Mouse (Mus musculus) WW6 (cell line): Measurements from ENCODE around the gene Metap1d.
A peak's percentile ranks its signal among the peaks of the same experiment; 100 is the strongest.

Source experiments
- DNase-seq: peaks from one replicate; pipeline ENCODE4 v3.0.0-alpha.2; 2013; ENCODE audit warnings: low read depth, low spot score

The Metap1d gene

DNA sequence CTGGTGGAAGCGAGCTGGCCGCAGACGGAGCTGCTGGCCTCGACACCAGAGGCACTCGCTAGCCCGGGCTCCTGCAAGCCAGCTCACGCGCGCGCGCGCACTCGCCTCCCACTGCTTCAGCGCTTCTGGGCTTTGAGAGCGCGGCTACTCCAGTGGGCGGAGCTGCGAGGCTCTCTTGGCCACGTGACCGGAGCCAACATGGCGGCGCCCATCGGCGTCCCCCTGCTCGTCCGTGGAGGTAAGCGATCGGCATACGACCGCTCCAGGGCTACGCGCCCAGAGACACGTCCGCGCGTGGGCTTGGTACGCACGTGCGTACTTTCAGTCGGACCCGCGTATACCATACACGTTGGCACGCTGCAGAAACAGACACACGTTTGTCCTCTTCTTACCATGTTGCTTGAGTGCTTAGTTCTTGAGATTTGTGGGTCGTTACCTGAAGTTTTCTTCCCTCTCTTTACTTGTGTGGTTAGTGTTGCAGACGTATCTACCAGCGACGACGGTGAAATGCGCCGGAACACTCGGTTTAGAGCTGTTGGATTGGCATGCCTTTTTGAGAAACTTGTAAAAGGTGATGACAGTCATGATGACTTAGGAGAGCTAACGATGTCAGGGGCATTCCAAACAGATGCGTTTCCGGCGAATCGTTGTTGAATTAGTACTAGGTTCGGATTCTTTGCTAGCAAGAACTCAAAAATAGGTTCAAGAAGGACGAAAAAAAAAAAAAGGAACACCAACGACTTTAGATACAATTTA is at the start of gene Metap1d:
Gene Metap1d, plus strand, starts transcription at position 116 of the 756 bp plus-strand sequence.
- DNase-seq, result peak; percentile 77

DNA sequence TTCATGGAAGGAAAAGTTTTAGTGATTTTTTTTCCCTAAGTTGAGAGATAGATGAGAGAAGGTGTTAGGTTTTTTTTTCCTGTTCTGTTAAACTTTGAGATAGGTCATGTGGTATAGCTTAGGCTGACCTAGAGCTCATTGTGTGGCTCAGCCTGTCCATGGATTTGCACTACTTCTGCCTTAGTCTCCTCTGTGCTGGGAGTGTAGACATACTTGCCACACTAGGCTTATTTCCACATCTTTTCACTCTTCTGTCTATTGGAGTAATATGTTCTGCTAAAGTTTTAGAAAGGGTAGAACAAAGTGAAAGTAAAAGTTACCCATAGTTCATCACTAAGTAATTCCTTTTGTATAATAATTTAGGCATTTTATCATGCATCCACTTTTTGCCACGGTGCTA is 47.5 kb upstream of the Metap1d start:
- DNase-seq, result no peak

DNA sequence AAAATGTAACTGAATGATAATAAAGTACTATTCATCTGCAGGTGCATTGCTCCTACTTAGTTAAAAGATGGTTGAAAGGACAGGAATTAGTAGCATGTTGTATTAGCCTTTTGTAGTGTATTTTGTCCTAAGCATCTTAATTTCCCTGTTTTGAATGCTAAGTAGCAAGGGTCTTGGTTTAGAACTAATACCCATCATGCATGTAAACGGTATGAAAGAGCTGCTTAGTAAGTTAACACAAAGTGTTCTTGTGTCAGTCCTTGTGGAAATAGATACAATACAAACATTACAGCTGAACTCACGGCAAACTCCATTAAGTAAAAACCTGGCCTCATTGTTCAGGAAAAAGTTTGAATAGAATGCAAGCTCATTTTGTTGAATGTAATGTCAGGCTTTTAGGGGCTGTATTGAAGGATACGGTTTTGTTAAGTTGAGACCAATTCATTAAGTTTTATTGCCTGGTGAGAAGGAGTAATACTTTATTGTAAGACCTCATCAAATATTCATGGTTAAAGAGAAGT is 34.3 kb upstream of the Metap1d start:
- no peak for DNase-seq

DNA sequence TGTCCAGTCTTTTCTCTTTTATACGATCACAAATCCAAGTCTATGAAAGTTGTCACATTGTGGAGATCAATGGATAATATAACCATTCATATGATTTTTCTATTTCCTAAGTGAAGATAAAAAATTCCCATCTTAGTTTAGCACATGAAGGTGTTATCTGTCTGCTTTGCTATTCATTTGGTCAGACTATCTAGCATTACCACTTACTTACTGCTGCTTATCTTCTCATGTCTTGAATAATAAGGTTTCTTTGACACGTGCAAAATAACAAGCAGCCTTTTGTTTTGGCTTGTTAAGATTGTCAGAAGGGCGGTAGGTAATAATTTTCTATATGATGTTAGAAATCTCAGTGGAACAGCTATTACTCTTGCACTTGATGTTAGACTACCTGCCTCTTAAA is 33.7 kb upstream of the Metap1d start:
- no peak for DNase-seq

DNA sequence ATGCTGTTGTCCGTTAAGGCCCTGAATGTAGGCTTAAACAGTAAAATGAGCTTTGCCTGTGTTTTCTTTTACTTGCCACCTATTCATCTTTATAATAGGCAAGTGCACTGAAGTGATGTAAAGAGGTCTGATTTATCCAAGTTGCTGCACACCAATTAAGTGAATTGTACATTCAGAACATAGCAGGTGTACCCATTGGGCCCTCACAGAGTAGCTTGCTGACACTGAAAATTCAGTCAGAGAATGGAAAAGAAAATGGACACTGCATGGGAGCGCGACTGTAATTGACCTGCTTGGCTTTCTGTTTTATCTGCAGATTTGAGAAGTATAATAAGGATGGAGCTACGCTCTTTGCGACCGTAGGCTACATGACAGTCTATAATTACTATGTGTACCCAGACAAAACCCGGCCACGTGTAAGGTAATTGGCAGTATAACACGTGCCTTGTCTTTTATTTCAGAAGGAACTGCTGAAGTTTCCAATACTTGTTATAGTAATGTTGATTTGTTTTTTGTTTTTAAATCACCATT is 32.1 kb upstream of the Metap1d start:
- no peak for DNase-seq

DNA sequence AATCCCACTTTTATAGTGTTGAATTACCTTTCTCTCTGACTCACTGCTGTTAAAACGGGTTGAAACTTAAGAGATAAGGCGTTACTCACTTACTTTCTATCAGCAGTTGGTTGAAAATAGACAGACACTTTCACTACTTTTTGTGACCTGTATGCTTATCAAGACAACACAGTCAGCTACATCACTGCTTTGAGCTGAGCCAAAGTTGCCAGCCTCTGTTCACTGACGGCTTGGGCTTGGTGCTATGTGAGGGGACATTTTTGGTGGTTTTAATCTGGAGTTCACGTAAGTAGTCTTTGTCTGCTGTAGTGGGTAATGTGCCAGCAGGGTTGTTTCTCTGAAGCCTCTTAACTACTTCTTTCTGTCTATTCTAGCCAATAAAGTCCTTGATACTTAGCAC is 28.5 kb upstream of the Metap1d start:
- DNase-seq, result no peak

DNA sequence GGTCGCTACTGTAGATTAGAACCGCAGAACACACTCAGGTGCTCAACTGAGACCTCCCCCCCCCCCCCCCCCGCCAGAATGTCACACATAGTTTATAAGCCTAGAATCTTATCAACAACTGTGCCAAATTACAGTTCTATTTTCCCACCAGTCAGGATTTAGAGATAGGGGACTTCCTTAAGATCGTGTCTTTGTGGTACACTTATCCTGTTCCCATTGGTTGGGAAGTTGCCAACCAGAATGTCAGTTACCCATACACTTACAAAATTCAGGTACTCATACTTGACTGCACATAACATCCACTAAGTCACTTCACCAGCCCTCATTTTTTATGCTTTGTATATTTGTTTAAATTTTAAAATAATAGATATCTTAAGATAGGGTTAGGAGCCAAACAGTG is 17.6 kb upstream of the Metap1d start:
- DNase-seq, result no peak

DNA sequence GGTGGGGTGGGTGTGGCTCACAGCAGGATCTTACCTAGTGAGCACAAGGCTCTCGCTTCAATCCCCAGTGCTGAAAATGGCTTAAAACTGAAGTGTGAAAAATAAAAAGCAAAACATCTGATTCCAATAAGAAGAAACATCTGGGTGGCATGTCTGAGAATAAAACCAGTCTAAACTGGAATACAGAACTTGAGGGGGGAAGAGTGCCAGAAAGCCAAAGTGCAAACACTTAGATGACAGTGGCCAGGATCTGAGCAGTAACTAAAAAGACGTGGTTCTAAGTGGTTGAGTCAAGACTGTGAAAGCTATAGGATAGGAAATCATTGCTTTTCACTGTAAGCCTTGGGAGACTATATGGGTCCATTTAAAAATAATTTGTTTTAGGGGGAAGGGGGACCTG is 9.7 kb upstream of the Metap1d start:
- no peak for DNase-seq

DNA sequence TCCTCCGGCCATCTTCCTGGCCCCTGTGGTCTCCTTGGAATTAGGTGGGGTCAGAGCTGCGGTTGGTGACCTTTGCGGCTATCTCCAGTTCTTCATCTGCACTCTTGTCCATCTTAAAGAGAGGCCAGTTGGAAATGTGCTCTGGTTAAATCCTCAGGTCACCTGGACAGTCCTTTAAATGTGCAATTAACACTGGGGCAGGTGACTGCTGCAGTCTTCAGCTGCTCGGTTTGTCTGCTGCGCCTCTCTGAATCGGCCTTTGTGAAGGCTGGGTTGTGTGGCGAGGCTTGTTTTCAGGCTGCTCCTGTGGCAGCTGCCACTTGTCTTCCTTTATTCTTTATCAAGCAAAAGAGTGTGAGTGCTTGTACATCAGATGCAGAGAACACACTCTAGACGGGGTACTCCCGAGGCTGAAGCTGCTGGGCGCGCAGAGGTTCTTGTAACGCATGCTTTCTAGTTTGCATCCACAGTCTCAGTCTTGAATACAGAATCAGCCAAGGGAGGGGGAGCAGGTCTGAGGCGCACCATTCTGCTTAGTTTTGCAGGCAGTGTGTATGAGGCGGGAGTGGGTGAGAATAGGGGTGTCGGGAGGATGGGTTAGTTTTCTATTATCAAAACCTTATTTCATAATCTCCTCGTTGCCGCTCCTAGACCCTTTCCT is 7.4 kb upstream of the Metap1d start:
- DNase-seq, result no peak

DNA sequence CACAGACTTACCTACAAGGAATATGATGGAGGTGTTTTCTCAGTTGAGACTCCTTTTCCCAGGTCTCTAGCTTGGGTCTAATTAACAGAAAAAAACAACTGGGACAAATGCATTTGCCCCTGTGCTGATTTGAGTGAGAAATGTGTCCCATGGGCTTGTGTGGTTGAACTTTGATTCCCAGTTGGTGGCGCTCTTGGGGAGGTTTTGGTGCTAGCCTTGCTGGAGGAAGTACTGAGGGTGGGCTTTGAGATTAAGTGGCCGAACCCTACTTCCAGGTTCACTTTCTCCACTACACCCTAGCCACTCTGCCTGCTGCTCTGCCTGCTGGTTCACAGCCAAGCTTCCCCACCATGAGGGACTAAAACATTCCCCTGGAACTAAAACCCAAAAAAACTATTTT is 3.5 kb upstream of the Metap1d start:
- DNase-seq, result no peak

DNA sequence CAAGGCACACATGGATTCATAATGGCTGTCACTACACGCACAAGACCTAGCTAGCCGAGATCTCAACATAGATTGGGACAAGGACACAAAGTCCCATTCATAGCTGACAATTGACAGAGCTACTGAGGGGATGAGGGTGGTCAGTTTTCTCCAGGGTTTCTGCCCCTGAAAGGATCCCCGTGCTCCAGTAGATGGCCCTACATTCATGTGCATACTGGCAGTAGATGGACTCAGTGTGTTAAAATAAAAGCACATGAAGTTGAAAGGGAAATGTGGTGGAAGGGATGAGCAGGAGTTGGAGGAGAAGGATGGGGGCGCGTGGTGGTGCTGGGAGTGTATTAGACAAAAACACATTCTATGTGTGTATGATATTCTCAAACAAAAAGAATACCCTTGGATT is 1.3 kb upstream of the Metap1d start:
- DNase-seq, result no peak

DNA sequence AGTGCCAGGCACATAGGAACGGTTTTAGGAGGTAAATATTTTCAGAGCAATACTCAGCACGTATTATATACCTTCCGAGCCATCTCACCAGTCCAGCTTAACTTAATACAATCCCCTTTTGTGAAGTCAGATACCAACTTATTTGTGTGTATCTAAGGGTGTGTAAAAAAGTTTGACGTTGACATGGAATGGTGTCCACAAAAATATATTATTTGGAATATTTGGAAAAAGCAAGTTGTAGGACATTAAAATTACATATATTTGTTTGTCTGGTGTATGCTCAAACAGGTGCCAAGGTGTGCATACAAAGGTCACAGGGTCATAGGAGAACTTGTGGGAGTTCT is 813 bp downstream of the Metap1d start:
- no peak for DNase-seq

DNA sequence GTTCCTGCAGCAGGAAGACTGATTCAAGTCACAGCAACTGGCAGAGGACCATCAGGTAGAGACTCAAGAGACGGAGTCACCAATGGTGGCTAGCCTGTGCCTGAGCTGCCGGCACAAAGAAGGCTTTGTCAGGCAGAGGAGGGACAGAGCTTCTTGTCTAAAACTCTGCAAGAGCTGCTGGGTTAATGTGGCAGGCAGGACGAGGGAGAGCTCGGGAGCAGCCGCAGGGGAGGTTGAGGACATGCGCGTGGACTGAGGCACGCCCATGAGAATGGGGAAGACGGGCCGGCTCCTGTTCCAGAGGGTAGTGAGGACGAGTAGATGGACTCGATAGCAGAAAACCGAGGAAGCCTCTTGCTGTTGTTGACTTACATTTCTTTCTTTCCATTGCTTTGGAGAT is 5.5 kb downstream of the Metap1d start:
- no peak for DNase-seq

DNA sequence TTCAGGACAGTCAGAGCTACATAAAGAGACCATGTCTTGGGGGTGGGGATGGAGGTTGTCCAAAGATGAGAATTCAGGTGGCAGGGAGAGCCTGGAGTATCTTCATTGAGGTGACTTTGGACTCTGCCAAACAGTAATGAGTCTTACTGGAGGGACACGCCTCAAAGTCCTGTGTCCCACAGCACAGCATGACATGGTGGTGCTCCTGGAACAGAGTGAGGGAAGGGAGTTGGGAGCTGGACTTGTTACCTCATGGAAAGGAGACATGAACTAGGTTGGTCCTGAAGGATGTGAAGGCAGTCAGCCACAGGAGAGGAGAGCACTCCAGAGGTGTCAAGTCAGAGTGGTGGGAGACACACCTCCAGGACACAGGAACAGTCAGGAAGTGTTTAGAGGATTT is 6.6 kb downstream of the Metap1d start:
- no peak for DNase-seq

DNA sequence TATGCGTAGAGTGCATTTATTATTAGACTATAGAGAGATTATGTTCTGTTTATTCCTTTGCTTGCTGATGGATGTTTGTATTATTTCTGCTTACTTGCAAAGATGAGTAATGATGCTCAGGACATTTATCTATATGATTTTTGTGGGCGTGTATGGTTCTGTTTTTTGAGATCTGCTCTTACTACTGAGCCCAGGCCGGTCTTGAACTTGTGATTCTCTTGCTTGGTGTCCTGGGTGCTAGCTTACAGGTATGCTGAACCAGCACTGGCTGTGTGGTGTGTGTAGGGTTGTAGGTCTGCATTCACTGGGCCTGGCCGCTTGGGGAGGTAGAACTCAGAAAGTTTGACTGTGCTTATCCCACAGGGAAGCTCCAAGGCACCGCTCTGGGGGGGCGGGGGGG is 8.1 kb downstream of the Metap1d start:
- DNase-seq, result no peak

DNA sequence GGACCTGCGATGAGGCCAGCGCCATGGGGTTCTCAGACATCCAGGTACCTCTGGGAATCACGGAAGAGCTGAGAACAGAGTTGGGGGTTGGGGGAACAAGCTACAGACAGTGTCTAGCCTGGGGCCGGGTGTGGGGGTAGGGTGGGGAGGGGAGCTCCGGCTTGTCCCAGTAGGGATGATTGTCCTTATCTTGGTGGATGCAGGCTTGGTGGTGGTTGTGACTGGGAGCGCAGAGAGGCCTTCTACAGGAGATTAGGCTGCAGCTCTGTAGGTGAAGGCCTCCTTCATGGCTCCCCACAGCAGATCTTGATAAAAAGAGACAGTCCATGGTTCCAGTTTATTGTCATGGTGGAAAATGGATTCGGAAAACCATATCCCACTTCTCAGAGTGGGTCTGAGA is 8.5 kb downstream of the Metap1d start:
- DNase-seq, result no peak

DNA sequence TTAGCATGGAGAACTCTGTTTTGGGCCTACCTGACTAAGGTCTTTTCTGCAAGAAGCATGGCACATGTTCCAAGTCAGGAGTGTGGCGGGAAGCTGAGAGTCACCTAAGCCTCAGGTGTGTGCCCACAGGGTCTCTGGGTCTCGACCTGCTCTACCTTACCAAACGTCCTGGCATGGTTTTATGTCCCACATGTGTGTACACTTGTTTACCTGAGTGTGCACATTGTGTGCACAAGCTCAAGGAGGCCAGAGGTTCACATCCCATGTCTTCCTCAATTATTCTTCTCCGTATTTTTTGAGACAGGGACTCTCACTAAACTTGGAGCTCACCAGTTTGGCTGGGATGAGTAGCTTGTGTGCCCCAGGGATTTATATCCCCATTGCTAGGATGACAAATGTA is 9.0 kb downstream of the Metap1d start:
- no peak for DNase-seq

DNA sequence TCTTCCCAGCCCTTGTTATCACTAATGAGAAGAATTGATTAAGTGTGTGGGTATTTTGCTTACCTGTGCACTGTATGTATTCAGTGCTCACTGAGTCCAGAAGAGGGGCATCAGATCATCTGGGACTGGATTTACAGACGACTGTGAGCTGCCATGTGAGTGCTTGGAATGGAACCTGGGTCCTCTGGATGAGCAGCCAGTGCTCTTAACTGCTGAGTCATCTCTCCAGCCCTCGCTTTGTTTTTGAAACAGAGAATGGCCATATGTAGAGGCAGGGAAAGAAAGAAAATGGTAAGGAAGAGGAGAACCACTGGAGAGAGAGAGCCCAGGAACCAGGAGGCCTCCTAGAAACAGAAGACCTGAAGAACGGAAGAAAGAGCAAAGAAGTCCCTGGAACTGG is 9.5 kb downstream of the Metap1d start:
- DNase-seq, result no peak

DNA sequence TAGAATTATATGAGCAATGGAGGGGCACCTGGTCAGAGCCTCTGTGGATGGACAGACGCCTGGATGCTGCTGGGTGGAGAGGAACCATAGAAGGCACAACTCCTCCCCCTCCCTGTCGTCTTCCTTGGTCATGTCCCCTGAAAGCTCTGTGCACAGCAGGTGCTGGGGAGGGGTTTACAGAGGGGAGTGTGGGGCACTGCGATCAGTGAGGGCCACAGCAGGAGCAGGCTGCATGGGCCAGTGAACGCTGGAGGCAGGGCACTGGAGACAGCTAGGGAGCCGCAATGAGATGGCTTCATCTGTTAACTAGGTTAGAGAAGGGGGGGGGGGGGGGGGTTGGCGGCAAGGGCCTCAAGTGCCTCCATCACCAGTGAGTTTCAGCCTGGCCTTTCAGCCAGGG is 13.0 kb downstream of the Metap1d start:
- no peak for DNase-seq

DNA sequence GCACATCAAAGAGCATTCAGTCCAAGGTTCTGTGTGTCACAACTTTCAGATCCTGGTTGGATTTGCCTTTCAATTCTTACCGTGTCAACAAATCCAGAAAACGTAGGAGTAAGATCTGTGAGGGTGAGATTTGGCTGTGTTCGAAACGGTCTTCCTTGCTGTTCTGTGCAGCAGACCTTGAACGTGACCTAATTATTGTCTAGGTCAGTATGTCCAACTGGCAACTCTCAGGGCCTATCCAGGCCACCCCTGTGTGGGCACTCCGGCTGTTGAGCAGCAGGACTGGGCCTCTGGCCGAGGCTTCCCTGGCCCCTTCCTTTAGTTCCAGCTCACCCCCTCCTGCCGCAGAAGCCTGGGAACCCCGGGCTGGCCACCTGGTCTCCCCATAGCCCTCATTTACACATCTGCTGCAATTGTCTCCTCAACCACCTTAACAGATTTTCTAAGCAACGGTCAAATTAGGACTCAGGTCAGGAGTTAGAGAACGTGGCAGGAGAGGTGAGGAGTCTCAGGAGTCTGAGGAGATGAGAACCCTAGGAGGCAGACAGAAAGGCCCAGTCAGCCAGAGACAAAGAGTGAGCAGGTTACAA is 13.9 kb downstream of the Metap1d start:
- no peak for DNase-seq

DNA sequence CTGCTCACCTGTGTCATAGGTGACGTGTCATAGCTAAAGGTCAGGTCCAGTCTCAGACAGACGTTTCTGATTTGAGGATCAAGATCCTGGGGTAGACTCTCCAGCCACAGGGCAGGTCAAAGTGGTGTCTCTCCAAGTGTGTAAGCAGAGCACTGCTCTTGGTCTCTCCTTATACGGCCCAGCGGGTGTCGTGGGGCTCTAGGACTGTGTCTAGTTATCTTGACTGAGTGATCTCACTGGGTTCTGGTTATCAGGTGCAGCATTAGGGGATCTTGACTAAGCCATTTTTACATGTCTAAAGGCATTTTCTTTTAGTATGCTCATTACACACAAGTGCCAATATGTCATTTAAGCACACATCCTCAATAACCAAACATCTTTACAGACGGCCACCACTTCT is 18.0 kb downstream of the Metap1d start:
- DNase-seq, result no peak

DNA sequence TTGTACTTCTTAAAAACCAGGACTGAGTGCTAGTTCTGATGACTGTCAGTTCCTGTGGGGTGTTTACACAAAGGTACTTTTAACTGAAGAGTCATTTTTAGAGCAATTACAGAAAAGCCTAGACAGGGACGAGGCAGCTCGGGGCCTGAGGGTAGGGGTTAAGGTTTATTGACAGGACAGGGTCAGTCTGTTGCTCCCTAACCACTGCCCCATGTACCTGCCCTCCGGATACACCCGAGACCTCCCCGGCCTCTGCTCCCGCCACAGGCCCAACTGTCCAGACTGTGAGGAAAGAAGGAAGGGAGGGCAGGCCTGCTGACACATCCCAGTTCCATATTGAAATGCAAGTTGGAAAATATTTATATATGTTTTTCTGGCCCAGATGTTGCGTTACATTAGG is 20.8 kb downstream of the Metap1d start:
- DNase-seq, result no peak

DNA sequence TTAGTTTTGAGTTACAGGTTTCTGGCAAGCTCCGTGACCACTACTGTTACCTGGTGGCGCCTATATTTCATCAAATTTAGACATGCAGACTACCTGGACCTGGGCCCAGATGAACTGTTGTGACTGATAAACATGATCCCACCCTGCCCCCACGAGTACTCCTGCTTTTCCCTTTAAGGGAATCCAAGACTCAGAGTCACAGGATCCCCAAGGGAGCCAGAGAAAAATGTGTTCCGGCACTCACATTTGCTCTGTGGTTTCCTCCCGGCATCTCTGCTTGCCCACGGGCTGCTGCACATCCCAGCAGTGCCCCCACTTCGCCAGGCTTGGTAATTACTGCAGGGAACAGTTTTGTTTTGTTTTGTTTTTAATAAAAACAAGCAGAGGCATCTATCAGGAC is 21.3 kb downstream of the Metap1d start:
- DNase-seq, result no peak
